Mouse (Mus musculus) small intestine, adult 2 months (tissue): ENCODE data around the gene Crip2.

Source experiments
- CTCF ChIP-seq: fragments of 200-500 bp; IDR thresholded peaks from 2 replicates; pipeline ENCODE4 v1.5.1; 2012; ENCODE audit warnings: low read depth, mild to moderate bottlenecking, control low read depth, inconsistent platforms, low read length, moderate library complexity, mixed read lengths; ENCODE audit not compliant: insufficient replicate concordance, insufficient read length; ENCODE audit errors: extremely low read depth
- POLR2A ChIP-seq: fragments of 200-500 bp; IDR thresholded peaks from 2 replicates; pipeline ENCODE4 v1.6.1; 2012; ENCODE audit warnings: low read depth, mild to moderate bottlenecking, control low read depth, inconsistent platforms, low read length, moderate library complexity

DNA sequence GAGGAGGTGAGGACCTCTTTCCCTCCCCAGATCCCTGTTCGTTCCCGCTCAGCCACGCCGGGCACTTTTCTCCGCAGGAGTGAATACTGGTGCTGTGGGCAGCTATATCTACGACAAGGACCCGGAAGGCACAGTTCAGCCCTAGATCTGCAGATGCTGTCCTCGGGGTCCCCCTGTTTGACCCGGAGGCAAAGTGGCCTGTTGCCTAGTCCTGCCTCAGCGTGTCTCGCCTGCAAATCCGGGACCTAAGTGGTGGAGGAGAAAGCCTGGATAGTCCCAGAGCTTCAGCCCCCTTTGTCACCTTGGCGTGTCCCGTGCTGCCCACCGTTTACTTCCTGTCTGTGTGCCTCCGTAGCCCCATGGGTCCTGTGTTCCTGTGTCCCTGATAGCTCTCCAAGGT is 4.8 kb downstream of the Crip2 start:
- TF ChIP-seq CTCF: no peak
- TF ChIP-seq POLR2A: no peak
